Mouse (Mus musculus): ENCODE results near the gene Sp3.
"Not testable (repeated sequence)": the region's sequence is repeated elsewhere in the genome, so short reads cannot be mapped to it uniquely, and the experiment has no call there.

Gene Sp3

GRCm38 (mm10) chr2:72992497-72992896, 12.3 kb upstream of the Sp3 start:
- no peak for DNase-seq (ENCODE audit: low read depth, low spot score)

DNA sequence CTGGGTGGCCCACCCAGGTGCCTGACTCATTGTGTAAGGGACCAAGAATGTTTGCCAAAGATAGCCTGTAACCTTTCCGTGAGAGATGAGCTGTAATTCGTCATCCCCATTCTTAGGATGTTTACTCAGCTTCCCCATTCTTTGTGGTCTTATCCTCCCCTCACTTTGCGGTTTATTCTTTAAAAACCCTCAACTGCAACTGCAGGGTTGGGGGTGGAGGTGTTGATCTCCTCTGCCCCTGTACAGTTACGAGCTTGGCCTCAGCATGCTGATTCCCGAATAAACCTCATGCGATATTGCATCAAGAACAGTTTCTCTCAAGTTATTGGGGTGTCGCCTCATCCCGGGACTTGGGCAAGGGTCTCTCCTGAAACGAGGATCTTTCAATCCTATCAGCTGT, 8.7 kb upstream of the Sp3 start:
- DNase-seq (ENCODE audit: low read depth, low spot score): not testable (repeated sequence)

DNA sequence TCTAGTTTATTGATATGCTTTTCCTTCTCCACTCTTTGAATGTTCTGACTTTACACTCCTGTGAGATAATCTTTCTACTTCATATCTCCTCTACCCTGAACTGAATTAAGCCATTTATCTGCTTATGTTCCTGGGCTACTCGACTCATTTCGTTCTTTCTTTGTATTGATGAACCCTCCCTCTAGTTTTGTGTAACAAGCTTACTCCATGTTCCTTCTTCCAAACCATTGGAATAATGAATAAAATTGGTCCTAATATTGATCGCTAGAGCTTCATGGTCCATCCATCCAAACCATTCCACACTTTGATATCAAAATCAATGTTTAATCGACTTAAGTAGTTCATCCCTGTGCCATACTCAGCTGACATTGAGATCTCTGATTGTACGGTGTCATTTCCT, 6.4 kb upstream of the Sp3 start, which contains the start of gene Gm11084:
Gene Gm11084 (minus strand): TSS at position 101 of the 400 bp plus-strand sequence.
- DNase-seq (ENCODE audit: low read depth, low spot score): no peak

DNA sequence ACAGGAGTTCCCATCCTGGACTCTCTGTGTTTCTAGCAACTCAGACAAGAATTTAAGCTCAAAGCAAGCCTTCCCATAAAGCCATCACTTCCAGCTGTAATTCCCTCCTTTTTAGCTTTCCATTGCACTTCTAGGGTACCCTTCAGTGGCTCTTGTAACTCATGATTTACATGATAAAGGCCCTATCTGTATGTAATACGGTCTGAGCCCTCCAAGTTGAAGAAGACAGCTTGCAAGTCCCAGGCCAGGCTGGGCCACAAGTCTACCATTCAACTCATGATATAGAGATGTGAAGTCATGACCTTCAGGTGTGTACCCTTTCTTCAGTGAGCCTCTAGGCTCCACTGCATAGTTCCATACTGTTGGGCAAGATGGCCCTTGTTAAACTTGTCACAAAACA, 5.3 kb upstream of the Sp3 start:
- DNase-seq (ENCODE audit: low read depth, low spot score): no peak

DNA sequence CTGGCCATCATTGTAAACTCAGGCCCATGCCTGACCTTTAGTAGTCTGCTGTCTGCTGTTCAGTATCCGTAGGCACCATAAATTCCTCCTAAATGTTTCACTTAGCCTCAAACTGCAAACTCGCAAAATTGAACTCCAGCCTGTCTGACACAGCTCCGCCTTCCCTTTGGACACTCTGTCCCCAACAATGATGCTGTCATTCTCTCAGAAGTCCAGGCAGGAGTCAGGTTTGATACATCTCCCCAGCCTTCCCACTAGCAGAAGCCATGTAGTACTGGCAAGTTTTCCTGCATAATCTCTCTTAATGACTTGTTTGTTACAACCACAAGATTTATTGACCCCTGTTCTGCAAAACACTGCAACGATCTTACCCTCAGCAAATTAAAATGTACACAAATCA, 4.6 kb upstream of the Sp3 start:
- DNase-seq (ENCODE audit: low read depth, low spot score): no peak

- DNase-seq (ENCODE audit: low read depth, low spot score): no peak
These were observed 3.0 kb upstream of the Sp3 start for GRCm38 (mm10) chr2:72983211-72983610.

DNA sequence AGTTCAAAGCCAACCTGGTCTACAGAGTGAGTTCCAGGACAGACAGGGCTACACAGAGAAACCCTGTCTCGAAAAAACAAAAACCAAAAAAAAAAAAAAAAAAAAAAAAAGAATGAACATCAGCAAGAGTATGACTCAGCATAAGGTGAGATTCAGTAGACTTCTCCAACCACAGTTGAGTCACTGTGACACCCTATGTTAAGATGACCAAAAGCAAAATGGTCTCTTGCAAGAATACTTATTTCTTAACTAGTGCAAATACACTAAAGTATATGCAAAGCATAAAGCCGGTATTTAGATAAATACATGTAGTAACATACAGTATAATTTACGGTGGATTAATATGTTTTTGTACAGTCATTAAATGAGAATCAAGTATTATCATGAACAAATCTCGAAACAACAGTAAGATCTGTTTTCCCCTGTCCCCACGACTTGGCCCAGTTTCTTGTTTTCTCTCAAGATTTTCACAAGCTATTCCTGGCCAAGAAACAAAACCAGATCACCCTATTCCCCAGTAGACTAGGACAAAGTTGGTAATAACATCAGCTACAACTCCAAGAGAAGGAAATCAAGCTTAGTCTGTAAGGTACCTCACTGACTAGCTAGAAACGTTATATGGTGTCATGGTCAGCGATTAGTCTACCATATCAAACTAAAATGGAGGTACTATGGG, 2.0 kb upstream of the Sp3 start:
- no peak for DNase-seq (ENCODE audit: low read depth, low spot score)

- DNase-seq (ENCODE audit: low read depth, low spot score): peak; percentile 51
These were observed 1.3 kb upstream of the Sp3 start for GRCm38 (mm10) chr2:72981441-72982109.

GRCm38 (mm10) chr2:72981075-72981420, 802 bp upstream of the Sp3 start:
- no peak for DNase-seq (ENCODE audit: low read depth, low spot score)

GRCm38 (mm10) chr2:72979659-72980071, 581 bp downstream of the Sp3 start:
- DNase-seq (ENCODE audit: low read depth, low spot score): peak; percentile 87

GRCm38 (mm10) chr2:72978901-72979658, 1.2 kb downstream of the Sp3 start:
- peak; percentile 95 for DNase-seq (ENCODE audit: low read depth, low spot score)

DNA sequence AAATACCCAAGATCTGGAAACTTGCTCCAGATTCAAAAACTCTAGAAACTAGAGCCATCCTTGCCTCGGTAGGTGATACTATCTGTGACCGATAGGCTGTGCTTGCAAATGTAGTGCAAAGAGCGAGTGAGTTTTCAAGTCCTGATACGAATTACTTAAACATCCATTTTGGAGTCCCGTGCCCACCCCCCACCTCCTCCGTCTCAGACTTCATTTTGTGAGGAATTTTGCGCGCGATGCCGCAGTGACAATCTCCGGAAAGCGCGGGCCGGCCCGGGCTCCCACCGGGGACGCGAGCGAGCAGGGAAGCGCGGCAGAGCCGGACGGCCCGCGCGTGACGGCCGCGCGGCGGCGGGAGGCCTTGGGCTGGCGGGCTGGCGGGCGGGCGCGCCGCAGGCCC, 1.8 kb downstream of the Sp3 start:
- peak; percentile 83 for DNase-seq (ENCODE audit: low read depth, low spot score)

GRCm38 (mm10) chr2:72977272-72977671, 3.0 kb downstream of the Sp3 start:
- peak; percentile 30 for DNase-seq (ENCODE audit: low read depth, low spot score)

GRCm38 (mm10) chr2:72976036-72976435, 4.2 kb downstream of the Sp3 start:
- DNase-seq (ENCODE audit: low read depth, low spot score): no peak

GRCm38 (mm10) chr2:72970831-72971230, 9.4 kb downstream of the Sp3 start:
- no peak for DNase-seq (ENCODE audit: low read depth, low spot score)

GRCm38 (mm10) chr2:72970302-72970701, 9.9 kb downstream of the Sp3 start:
- no peak for DNase-seq (ENCODE audit: low read depth, low spot score)

GRCm38 (mm10) chr2:72968536-72968935, 11.7 kb downstream of the Sp3 start:
- no peak for DNase-seq (ENCODE audit: low read depth, low spot score)

- DNase-seq (ENCODE audit: low read depth, low spot score): no peak
These were observed 14.8 kb downstream of the Sp3 start for GRCm38 (mm10) chr2:72965450-72965849.

DNA sequence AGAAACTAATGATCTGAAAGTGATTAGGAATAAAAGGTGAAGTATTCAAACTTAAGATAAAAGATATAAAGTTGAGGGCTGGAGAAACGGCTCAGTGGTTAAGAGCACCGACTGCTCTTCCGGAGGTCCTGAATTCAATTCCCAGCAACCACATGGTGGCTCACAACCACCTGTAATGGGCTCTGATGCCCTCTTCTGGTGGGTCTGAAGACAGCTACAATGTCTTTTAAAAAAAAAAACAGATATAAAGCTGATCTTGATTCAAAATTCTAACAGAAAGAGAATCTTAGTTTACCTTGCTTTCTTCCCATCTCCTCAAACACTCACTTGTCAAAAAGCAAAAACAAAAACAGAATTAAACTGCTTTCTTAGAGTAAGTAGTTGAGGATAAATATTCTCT, 23.8 kb downstream of the Sp3 start:
- no peak for DNase-seq (ENCODE audit: low read depth, low spot score)

- DNase-seq (ENCODE audit: low read depth, low spot score): no peak
These were observed 27.3 kb downstream of the Sp3 start for GRCm38 (mm10) chr2:72952979-72953378.

GRCm38 (mm10) chr2:72935937-72936336, 44.3 kb downstream of the Sp3 start:
- DNase-seq (ENCODE audit: low read depth, low spot score): no peak

- DNase-seq (ENCODE audit: low read depth, low spot score): no peak
These were observed 48.1 kb downstream of the Sp3 start for GRCm38 (mm10) chr2:72932186-72932585.

GRCm38 (mm10) chr2:72924981-72925380, 55.3 kb downstream of the Sp3 start:
- no peak for DNase-seq (ENCODE audit: low read depth, low spot score)

All from A20 (cell line).